21 mouse cellular contexts compared by ENCODE assay signal in the genomic region with DNA sequence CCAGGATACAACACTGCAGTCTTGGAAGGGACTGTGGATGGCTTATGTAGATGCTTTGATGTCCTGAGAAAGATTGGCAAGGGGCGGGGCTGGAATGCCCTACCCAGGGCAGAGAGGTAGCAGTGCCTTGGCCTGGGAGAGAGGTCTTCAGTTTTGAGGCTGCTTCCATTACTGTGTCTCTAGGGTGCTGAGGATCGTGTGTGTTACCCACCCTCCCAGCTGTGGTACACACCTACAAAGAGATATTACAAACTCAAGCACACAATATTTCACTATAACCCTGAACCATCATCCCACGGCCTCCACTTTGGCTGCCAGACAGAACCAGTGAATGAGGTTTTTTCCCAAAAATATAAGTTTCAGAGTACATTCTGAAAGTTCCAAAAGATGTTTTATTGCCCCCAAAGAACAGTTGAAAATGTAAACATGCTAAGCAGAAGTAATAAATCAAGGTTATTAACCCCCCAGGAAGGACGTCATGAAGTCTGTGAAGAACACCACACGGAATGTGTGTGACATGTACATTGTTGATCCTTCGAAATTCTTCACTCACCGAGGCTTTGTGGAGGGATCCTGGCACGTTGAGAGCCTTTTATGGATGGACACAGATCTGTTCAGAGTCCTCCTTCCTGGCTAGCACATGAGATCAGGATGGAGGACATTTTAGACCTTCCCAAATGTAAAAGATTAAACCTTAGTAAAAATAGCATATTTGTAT. TPM values are rescaled to one million over a fixed set of nuclear protein-coding genes. Genes with fewer than 3 reads are reported as not detected.
A peak's percentile ranks its signal among the peaks of the same experiment; 100 is the strongest.
DNase-seq lines count a peak whose midpoint lies in the region; ATAC-seq and TF ChIP-seq lines count a peak whose summit lies in the region.
"Had no signal": no experiment of that assay in that cellular context is flagged by ENCODE, and none has a peak within 500 bp of the region (broad histone marks: within the 10 kb centered on the region; RNA-seq: fewer than 3 reads in every experiment).

No protein-coding gene starts in this region.

- ATAC-seq in intestine, embryonic 14.5 days (replicated peaks; ENCODE audit: low FRiP score, low TSS enrichment, low read depth) = peak; percentile 81
- ATAC-seq in intestine, postnatal 0 days = no peak
- no peak for ATAC-seq in kidney, postnatal 0 days (replicated peaks; ENCODE audit: low FRiP score, low read depth)
- ATAC-seq in intestine, embryonic 15.5 days = peak; percentile 50
- peak; percentile 75 for ATAC-seq in stomach, embryonic 14.5 days (ENCODE audit: insufficient number of reproducible peaks, insufficient read depth, low FRiP score, low read depth)
- ATAC-seq: activated CD4-positive, CD25-positive, alpha-beta regulatory T cell, adult 4 months; forebrain, embryonic 13.5 days; forebrain, postnatal 0 days; Patski had no signal

- no peaks in the 10 kb centered on the region for H3K27me3 ChIP-seq in intestine, embryonic 14.5 days (replicated peaks; ENCODE audit: control insufficient read depth, insufficient read depth, low read length)
- no peaks in the 10 kb centered on the region for H3K27me3 ChIP-seq in intestine, postnatal 0 days (replicated peaks; ENCODE audit: control insufficient read depth, insufficient read depth, low read length)
- H3K27me3 ChIP-seq in kidney, postnatal 0 days (ENCODE audit: insufficient read depth, low read length) = no peaks in the 10 kb centered on the region
- H3K27me3 ChIP-seq in intestine, embryonic 15.5 days (replicated peaks) = no peaks in the 10 kb centered on the region
- no peaks in the 10 kb centered on the region for H3K27me3 ChIP-seq in stomach, embryonic 14.5 days (ENCODE audit: control insufficient read depth, insufficient read depth, low read length)
- H3K27me3 ChIP-seq: CH12.LX; embryonic facial prominence, embryonic 13.5 days; forebrain, embryonic 13.5 days; hindbrain, embryonic 13.5 days; Patski had no signal

- H3K4me2 ChIP-seq in intestine, embryonic 14.5 days (ENCODE audit: low read length) = no peak overlapping the region
- H3K4me2 ChIP-seq in intestine, postnatal 0 days (replicated peaks; ENCODE audit: low read depth) = no peak overlapping the region
- H3K4me2 ChIP-seq in kidney, postnatal 0 days (ENCODE audit: low read length) = no peak overlapping the region
- no peak overlapping the region for H3K4me2 ChIP-seq in intestine, embryonic 15.5 days (replicated peaks)
- no peak overlapping the region for H3K4me2 ChIP-seq in stomach, embryonic 14.5 days (replicated peaks; ENCODE audit: low read depth, low read length)
- H3K4me2 ChIP-seq: embryonic facial prominence, embryonic 13.5 days; forebrain, embryonic 13.5 days; hindbrain, embryonic 13.5 days had no signal

- H3K36me3 ChIP-seq in intestine, embryonic 14.5 days (ENCODE audit: control insufficient read depth, insufficient read depth, low read length) = no peaks in the 10 kb centered on the region
- H3K36me3 ChIP-seq in intestine, postnatal 0 days (ENCODE audit: control insufficient read depth, insufficient read depth) = no peaks in the 10 kb centered on the region
- H3K36me3 ChIP-seq in kidney, postnatal 0 days (ENCODE audit: insufficient read depth, low read length) = no peaks in the 10 kb centered on the region
- H3K36me3 ChIP-seq in intestine, embryonic 15.5 days = no peaks in the 10 kb centered on the region
- no peaks in the 10 kb centered on the region for H3K36me3 ChIP-seq in stomach, embryonic 14.5 days (ENCODE audit: control insufficient read depth, insufficient read depth, low read length)
- H3K36me3 ChIP-seq: embryonic facial prominence, embryonic 13.5 days; hindbrain, embryonic 13.5 days had no signal

- H3K4me3 ChIP-seq in intestine, embryonic 14.5 days (ENCODE audit: low read depth, low read length) = no peak overlapping the region
- no peak overlapping the region for H3K4me3 ChIP-seq in intestine, postnatal 0 days (ENCODE audit: low read depth, low read length)
- H3K4me3 ChIP-seq in kidney, postnatal 0 days (replicated peaks; ENCODE audit: low read depth, low read length) = no peak overlapping the region
- no peak overlapping the region for H3K4me3 ChIP-seq in intestine, embryonic 15.5 days (replicated peaks)
- H3K4me3 ChIP-seq in stomach, embryonic 14.5 days (ENCODE audit: low read depth, low read length) = no peak overlapping the region
- H3K4me3 ChIP-seq: embryonic facial prominence, embryonic 13.5 days; forebrain, embryonic 13.5 days; hindbrain, embryonic 13.5 days had no signal

- DNase-seq in intestine, embryonic 14.5 days (ENCODE audit: low spot score) = no peak
- peak; percentile 79 for DNase-seq in kidney, postnatal 0 days (ENCODE audit: low spot score)
- DNase-seq in kidney, postnatal 10 days = no peak
- DNase-seq in layer of hippocampus, postnatal 36 days = no peak
- DNase-seq in urinary bladder, postnatal 25 days (ENCODE audit: low spot score) = no peak
- DNase-seq: adrenal gland, postnatal 25 days; cerebellum, adult 18-20 months; cerebellum, adult 9-11 months; cerebellum, postnatal 36 days; forebrain, postnatal 0 days; gastrocnemius, postnatal 14 days; heart, postnatal 10 days had no signal

- no peaks in the 10 kb centered on the region for H3K9me3 ChIP-seq in intestine, embryonic 14.5 days (ENCODE audit: control insufficient read depth, low read length)
- H3K9me3 ChIP-seq in intestine, postnatal 0 days (ENCODE audit: control insufficient read depth) = no peaks in the 10 kb centered on the region
- H3K9me3 ChIP-seq in kidney, postnatal 0 days (replicated peaks; ENCODE audit: low read length) = no peaks in the 10 kb centered on the region
- no peaks in the 10 kb centered on the region for H3K9me3 ChIP-seq in intestine, embryonic 15.5 days
- no peaks in the 10 kb centered on the region for H3K9me3 ChIP-seq in stomach, embryonic 14.5 days (ENCODE audit: control insufficient read depth, low read depth, low read length)
- H3K9me3 ChIP-seq: embryonic facial prominence, embryonic 13.5 days; forebrain, embryonic 13.5 days; hindbrain, embryonic 13.5 days had no signal

- H3K27ac ChIP-seq in intestine, embryonic 14.5 days (ENCODE audit: low read depth) = peak overlapping the region; percentile 76
- no peak overlapping the region for H3K27ac ChIP-seq in intestine, postnatal 0 days (ENCODE audit: low read depth, low read length)
- peak overlapping the region; percentile 76 for H3K27ac ChIP-seq in kidney, postnatal 0 days
- peak overlapping the region; percentile 67 for H3K27ac ChIP-seq in intestine, embryonic 15.5 days
- peak overlapping the region; percentile 89 for H3K27ac ChIP-seq in stomach, embryonic 14.5 days (ENCODE audit: low read length)
- H3K27ac ChIP-seq: embryonic facial prominence, embryonic 13.5 days; forebrain, embryonic 13.5 days; hindbrain, embryonic 13.5 days had no signal

- no peak overlapping the region for H3K9ac ChIP-seq in intestine, embryonic 14.5 days (ENCODE audit: low read length)
- no peak overlapping the region for H3K9ac ChIP-seq in intestine, postnatal 0 days (ENCODE audit: low read depth, low read length)
- no peak overlapping the region for H3K9ac ChIP-seq in kidney, postnatal 0 days (ENCODE audit: low read depth, low read length)
- H3K9ac ChIP-seq in intestine, embryonic 15.5 days = no peak overlapping the region
- H3K9ac ChIP-seq in stomach, embryonic 14.5 days (replicated peaks; ENCODE audit: low read depth, low read length) = no peak overlapping the region
- H3K9ac ChIP-seq: embryonic facial prominence, embryonic 13.5 days; forebrain, embryonic 13.5 days; forebrain, postnatal 0 days; hindbrain, embryonic 13.5 days had no signal

- peaks cover 12% of the 10 kb centered on the region for H3K4me1 ChIP-seq in intestine, embryonic 14.5 days (replicated peaks; ENCODE audit: control insufficient read depth, insufficient read depth, low read length)
- no peaks in the 10 kb centered on the region for H3K4me1 ChIP-seq in intestine, postnatal 0 days (replicated peaks; ENCODE audit: control insufficient read depth, insufficient read depth, low read length)
- peaks cover 2% of the 10 kb centered on the region; the same call in 1 of the 2 replicates for H3K4me1 ChIP-seq in kidney, postnatal 0 days (replicated peaks; ENCODE audit: insufficient read depth, low read length)
- H3K4me1 ChIP-seq in intestine, embryonic 15.5 days (replicated peaks) = 0 out of 2 replicates have a peak, but pooled peaks cover 3% of the 10 kb centered on the region
- peaks cover 7% of the 10 kb centered on the region for H3K4me1 ChIP-seq in stomach, embryonic 14.5 days (ENCODE audit: control insufficient read depth, insufficient read depth, low read length)
- H3K4me1 ChIP-seq: forebrain, embryonic 13.5 days; hindbrain, embryonic 13.5 days had no signal

- no peak for TF ChIP-seq CTCF in intestine, postnatal 0 days (IDR thresholded peaks at IDR 0.05; ENCODE audit: low read depth)
- TF ChIP-seq CTCF in kidney, postnatal 0 days (IDR thresholded peaks at IDR 0.05; ENCODE audit: low read depth) = no peak

- WGBS in intestine, embryonic 14.5 days = 34% methylated on average over 8 of the region's 8 CpGs
- WGBS in intestine, postnatal 0 days = 53% methylated on average over 8 of the region's 8 CpGs
- 55% methylated on average over 8 of the region's 8 CpGs for WGBS in kidney, postnatal 0 days
- 50% methylated on average over 8 of the region's 8 CpGs for WGBS in intestine, embryonic 15.5 days
- WGBS in stomach, embryonic 14.5 days = 44% methylated on average over 8 of the region's 8 CpGs

RNA-seq across cellular contexts. Expression of gene Kcnj8, which starts 29.2 kb away (rescaled TPM):
- 52.2 and 55.3 TPM in 2 replicates for polyA plus RNA-seq in intestine, embryonic 14.5 days (2014; fragmentation: Nextera tagmentation; extraction: Ambion mirVana)
- polyA plus RNA-seq in intestine, postnatal 0 days (2015; fragmentation: Nextera tagmentation; extraction: Ambion mirVana) = 28.7 and 29.8 TPM in 2 replicates
- polyA plus RNA-seq in kidney, postnatal 0 days (2015; fragmentation: Nextera tagmentation; extraction: Ambion mirVana) = 31.1 and 35.9 TPM in 2 replicates
- polyA plus RNA-seq in intestine, embryonic 15.5 days (2015; fragmentation: Nextera tagmentation; extraction: Ambion mirVana) = 37.2 and 40.6 TPM in 2 replicates
- 98.2 and 99.7 TPM in 2 replicates for polyA plus RNA-seq in stomach, embryonic 14.5 days (2014; fragmentation: Nextera tagmentation; extraction: Ambion mirVana)
- 1 to 10 TPM; 1.5 to 2.0 TPM for total RNA-seq in layer of hippocampus, postnatal 36 days (2021)
- total RNA-seq: CH12.LX had no signal
- polyA plus RNA-seq: Patski had no signal

RNA-seq across cellular contexts. Expression of gene Ldhb, which starts 34.5 kb away (rescaled TPM):
- 149 and 183 TPM in 2 replicates for polyA plus RNA-seq in intestine, embryonic 14.5 days (2014; fragmentation: Nextera tagmentation; extraction: Ambion mirVana)
- 39.5 and 41.4 TPM in 2 replicates for polyA plus RNA-seq in intestine, postnatal 0 days (2015; fragmentation: Nextera tagmentation; extraction: Ambion mirVana)
- polyA plus RNA-seq in kidney, postnatal 0 days (2015; fragmentation: Nextera tagmentation; extraction: Ambion mirVana) = 1,564 and 1,601 TPM in 2 replicates
- polyA plus RNA-seq in intestine, embryonic 15.5 days (2015; fragmentation: Nextera tagmentation; extraction: Ambion mirVana) = 93.1 and 100 TPM in 2 replicates
- polyA plus RNA-seq in stomach, embryonic 14.5 days (2014; fragmentation: Nextera tagmentation; extraction: Ambion mirVana) = 227 and 237 TPM in 2 replicates
- total RNA-seq in layer of hippocampus, postnatal 36 days (2021) = 100 to 1,000 TPM; 518 to 567 TPM

Comparison
In these comparisons a context has a peak if more than half of its experiments do, and no peak if none do; other contexts are left out.
1. ATAC-seq: peak in intestine, embryonic 14.5 days (single experiment), intestine, embryonic 15.5 days (single experiment) and stomach, embryonic 14.5 days (single experiment); none in intestine, postnatal 0 days (single experiment) and kidney, postnatal 0 days (single experiment).